Mouse (Mus musculus): ENCODE data around the gene Chek2. TPM values are rescaled to one million over a fixed set of nuclear protein-coding genes. Genes with fewer than 3 reads are reported as not detected.

The Chek2 gene
- polyA plus RNA-seq, 1 experiment from 2014 or later, result 28.8 TPM

Other genes starting within 250 kb of the Chek2 start
- 55.1 and 73.2 TPM in 2 replicates for gene Noc4l, start 186.6 kb upstream of the Chek2 start, polyA plus RNA-seq (2016; fragmentation: Nextera tagmentation; extraction: Ambion mirVana)
- gene Ddx51, start 186.5 kb upstream of the Chek2 start, polyA plus RNA-seq (2016; fragmentation: Nextera tagmentation; extraction: Ambion mirVana), result 21.2 and 33.9 TPM in 2 replicates
- 41.3 and 46.9 TPM in 2 replicates for gene Ep400, start 69.3 kb upstream of the Chek2 start, polyA plus RNA-seq (2016; fragmentation: Nextera tagmentation; extraction: Ambion mirVana)
- gene Pus1, start 59.3 kb upstream of the Chek2 start, polyA plus RNA-seq (2016; fragmentation: Nextera tagmentation; extraction: Ambion mirVana), result 46.6 and 49.8 TPM in 2 replicates
- 12.8 and 17.0 TPM in 2 replicates for gene Ulk1, start 29.9 kb upstream of the Chek2 start, polyA plus RNA-seq (2016; fragmentation: Nextera tagmentation; extraction: Ambion mirVana)
- 22.2 and 27.4 TPM in 2 replicates for gene Hscb, start 202 bp upstream of the Chek2 start, polyA plus RNA-seq (2016; fragmentation: Nextera tagmentation; extraction: Ambion mirVana)
- gene Ttc28, start 39.8 kb downstream of the Chek2 start, polyA plus RNA-seq (2016; fragmentation: Nextera tagmentation; extraction: Ambion mirVana), result 7.3 and 10.9 TPM in 2 replicates

Measured in heart, embryonic 10.5 days (tissue).